Mouse (Mus musculus) embryo, embryonic 10.5 days (tissue): Measurements from ENCODE around the gene Iqschfp.
A peak's percentile ranks its signal among the peaks of the same experiment; 100 is the strongest.

ENCODE experiments used
- DNase-seq: peaks from one replicate; pipeline ENCODE4 v3.0.0-alpha.2; 2015; ENCODE audit warnings: low spot score

Gene Iqschfp

DNA sequence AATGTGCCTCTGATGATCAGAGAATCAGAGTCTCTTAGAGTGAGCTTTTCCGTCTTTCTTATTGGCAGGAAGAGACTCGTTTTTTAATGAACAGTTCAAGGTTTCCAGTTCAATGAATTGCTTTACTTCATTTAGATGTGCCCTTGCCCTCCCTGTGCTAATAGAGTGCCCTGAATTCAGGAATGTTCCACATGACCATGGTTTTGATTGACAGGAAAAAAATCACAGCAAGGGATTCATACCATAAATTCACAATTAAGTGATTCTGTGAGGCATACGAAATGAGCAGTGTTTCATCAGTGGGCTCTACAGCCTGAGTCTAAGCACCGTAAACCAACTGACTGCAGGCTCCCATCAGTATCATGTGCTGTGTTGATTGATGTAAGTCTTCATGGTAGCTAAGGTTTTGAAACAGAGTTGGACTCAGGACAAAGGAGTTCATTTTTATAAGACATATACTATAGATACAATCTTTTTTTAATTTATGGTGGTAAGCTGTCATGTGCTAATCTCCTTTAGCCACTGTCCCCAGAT lies 312.0 kb downstream of the Iqschfp start:
- DNase-seq: no peak

DNA sequence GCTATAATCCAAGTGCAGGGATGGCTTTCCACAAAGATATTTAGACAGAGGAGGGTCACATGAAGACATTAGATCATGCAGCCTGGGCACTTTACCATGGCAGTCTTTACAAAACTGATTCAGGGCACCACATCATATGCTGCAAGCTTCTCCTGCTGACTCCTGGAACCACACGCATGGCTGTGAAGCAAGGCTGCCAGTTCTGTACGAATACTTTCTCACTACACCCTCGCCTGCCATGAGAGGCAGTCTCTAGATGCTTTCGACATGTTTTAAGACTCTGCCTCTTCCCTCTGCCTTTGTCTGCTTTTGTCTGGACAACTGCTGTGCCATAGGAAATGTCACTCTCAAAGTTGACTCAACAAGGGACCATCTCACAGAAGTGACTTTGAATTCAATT lies 318.4 kb downstream of the Iqschfp start:
- DNase-seq: no peak

DNA sequence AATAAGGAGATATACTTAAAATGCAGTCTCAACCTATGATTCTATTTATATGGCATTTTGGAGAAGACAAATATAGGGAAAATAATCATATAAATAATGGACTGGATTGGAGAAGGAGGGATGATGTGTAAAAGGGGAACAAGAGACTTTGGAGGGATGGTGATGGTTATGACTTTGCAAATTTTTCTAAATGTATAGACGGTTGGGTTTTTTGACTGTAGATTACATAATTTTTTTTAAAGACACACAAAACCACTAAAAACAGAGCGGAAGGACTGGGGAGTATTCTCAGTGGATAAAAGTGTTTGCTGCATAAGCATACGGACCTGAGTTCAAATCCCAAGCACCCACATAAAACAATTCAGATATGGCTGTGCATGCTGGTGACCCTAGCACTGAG lies 329.4 kb downstream of the Iqschfp start:
- no peak for DNase-seq

DNA sequence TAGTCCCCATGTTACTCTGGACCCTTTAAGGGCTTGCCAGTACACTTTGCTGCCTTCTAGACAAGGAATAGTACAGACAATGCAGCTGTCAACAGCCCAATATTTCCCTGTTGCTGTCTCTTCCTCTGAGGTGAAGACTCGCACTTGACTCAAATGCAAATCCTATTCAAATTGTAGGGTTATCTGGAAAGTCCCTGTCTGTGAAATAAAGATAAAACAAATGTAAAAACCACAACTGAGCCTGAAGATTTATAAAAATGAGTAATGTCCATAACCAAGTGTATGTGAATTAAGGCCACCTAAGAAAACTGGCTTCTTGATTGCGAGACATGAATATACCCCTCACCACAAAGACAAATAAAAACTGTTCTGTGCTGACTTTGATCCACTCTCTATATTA lies 347.9 kb downstream of the Iqschfp start:
- DNase-seq: no peak

DNA sequence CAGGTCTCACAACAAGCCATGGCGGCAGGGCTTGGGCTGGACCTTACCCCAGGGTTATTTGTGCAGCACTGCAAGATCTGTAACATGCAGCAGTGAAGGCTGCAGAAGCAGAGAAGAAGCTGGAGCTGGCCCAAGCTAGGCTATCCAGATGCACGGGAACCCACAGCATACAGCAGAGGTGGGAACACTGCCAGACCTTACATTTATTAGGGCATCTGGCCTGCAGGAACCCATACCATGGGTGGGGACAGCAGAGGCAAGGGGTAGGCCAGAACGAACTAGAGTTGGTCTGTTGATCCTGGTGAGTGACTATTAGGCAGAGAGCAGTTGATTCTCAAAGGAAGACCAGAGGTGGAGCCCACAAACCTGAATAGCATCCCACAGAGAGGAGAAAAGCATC lies 351.2 kb downstream of the Iqschfp start:
- DNase-seq: no peak

DNA sequence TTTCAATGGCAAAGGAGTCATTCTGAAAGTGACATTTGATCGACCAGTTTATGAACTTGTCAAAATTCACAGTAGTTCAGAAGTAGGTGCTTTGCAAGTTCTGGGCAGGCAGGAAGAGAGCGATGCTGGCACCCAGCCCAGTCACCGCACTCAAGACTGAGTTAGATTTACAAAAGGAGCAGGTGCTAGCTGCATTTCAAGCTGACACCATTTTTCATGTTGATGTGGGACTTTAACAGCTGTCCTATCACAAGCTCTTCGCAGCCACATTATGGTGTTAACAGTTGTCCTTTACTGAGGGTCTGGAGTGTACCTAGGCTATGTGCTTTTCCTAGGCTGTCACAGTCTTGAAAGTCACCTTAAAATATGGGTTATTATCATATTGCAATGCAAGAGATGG lies 354.1 kb downstream of the Iqschfp start:
- DNase-seq: no peak

DNA sequence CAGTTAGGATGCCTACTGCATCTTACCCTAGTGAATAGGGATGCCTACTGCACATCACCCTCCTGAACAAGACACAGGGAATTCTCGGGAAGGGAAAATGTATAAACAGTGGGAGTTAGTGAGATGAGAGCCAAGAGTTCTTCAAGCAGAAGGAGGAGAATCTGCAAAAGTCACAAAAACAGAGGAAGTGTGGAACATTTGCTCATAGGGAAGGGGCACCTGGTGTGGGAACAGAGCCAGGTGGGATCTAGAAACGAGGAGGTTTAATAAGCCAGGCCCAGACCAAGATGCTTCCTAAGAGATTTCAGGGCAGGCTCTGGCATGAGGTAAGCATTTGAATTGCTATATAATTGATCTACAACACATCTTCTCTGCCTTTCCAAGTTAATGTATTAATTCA lies 358.6 kb downstream of the Iqschfp start:
- no peak for DNase-seq

DNA sequence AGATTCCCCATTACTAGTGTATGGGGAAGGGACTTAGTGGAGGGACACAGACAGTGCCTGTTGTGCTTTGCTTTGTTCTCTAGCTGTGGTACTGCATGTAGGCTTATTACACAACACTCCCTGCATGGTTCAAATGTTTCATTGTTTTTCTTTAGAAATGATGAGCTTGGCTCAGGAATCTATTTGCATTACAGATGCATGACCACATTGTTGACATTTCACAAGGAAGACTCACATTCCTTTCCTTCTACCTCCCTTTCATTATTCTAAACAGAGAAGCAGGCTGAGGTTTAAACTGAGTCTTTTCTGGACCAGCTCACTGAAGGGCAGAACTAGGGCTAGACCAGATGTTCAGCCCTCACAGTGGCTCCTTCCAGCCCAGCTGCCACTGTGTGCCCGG lies 360.3 kb downstream of the Iqschfp start:
- DNase-seq: no peak

DNA sequence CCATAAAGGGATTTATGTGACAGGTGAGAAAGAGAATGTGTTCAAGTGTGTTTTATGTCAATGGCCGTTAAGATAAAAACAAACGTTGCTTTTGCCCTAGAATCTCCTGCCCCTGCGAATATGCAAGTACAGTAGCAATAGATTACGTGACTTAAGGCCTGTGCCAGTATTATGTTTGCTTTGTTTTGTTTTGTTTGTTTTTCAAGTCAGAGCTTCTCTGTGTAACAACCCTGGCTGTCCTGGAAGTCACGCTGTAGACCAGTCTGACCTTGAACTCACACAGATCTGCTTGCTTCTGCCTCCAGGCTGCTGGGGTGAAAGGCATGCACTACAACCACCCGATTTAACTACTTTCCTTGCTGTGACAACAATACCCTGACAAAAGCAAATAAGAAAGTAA lies 370.3 kb downstream of the Iqschfp start:
- DNase-seq: no peak

DNA sequence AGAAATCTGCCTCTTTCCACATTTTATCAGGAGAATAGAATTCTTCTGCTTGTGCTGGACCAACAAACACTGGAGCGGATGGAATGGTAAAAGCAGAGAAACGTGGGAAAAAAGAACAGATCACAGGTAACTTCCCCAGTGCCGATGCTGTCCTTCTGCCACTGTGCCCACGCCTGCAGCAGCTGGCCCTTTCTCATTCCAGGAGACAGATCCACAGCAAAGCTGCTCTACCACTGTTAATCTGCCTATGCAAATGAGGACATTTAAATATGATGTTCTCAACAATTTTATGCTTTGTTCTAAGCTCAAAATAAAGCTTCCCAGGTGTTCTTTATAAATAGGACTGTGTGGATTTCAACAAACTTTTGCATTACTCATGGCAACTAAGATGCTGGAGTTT lies 375.9 kb downstream of the Iqschfp start:
- DNase-seq: no peak

DNA sequence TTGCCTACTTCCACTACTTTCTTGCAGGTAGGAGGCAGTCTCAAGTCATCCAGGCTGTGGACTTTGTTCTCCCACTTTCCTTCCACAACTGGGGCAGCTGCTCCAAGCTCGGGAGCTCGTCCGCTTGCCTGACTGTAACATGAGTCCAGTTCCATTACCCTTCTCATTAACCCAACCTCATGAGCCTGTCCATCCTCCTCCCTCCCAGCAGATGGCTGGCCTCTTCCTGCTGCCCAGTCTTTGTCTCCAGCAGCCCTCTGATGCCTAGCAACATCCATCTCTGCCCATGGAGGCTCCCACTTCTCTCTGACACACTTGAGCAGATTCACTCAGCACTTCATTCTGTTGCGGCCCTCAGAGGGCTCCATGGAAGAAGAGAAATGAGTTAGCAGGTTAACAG lies 377.2 kb downstream of the Iqschfp start:
- DNase-seq: peak; percentile 22

DNA sequence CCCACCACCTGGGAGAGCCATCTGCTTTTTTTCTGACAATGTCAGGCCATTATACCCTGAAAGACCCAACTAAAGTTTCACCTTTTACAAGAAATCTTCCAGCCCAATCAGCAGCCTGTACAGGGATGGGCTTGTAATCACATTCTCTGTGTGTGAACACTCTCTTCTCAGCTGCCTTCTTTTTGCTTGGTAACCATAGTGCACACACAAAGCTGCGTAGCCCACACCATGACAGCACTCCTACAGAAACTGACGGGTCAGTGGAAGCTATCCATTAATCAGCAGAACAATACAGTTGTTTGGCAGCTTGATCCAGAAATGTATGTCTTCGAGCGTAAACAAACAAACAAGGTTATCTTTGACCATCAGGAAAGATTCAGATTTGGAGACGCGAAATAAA lies 378.2 kb downstream of the Iqschfp start:
- peak; percentile 23 for DNase-seq

DNA sequence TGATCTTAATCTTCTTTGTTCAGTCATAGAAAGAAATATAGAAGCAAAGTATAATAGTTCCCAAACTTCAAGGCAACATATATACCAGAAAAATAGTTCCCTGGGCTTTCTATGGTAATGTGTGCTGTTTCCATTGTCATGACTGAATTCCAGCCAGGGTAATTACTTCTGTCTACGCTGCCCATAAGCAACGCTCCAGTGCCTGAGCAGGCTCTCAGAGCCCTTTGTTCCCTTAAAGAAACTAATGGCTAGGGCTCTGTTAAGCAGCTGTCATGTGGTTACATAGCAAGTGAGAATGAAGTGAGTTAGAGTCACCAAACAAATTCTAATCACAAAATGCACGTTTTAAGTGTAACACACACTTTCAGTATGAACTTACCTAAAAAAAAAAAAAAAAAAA lies 379.4 kb downstream of the Iqschfp start:
- peak; percentile 57 for DNase-seq

DNA sequence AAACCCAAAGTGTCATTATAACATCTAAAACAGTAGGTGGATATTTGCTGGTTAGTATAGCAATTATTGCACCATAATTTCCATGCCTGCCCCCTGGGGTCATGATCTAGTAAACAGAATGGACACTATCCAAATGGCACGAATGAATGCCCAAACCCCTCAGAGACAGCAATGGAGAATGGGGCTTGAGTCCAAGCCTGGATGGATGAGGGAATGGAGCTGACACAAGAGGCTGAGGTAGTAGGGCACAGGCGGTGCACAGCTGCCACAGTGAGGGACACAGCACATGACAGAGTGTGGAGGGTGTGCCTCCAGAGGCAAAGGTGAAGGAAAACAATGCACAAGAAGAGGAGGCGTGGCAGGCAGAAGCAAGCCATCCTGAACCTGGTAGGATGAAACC lies 379.8 kb downstream of the Iqschfp start:
- peak; percentile 40 for DNase-seq

DNA sequence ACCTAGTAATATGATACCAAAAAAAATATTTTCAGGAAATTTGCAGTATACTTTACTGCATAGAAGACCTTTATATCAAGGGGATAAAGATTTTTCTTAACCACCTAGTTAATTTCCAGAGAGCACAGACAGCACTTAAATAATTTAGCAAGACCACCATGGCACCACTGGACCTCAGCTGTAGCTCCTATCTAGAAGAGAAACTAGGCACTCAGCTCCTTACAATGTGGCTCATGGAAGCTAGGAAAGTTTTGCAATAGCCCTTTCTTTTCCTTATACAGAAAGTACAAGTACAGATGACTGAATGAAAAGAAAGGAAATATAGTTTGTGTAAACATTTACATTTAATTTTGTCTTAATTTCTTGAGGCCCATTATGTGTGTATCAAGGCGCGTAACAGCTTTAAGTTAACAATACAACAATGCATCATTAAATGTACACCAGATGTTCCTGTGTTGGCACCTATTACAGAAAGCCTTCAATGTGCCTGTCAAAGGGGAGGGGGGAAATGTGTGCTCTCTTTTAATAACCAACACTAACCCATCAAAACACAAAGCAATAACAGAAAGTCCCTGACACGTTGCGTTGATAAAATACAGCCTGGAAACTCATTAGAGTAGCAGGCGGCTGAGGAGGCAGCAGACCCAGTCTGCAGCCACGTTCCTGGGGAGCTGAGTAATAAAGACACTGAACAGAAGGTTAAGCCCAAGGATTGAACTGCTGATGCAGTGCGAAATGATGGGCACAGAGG lies 391.0 kb downstream of the Iqschfp start:
- peak; percentile 44 for DNase-seq

DNA sequence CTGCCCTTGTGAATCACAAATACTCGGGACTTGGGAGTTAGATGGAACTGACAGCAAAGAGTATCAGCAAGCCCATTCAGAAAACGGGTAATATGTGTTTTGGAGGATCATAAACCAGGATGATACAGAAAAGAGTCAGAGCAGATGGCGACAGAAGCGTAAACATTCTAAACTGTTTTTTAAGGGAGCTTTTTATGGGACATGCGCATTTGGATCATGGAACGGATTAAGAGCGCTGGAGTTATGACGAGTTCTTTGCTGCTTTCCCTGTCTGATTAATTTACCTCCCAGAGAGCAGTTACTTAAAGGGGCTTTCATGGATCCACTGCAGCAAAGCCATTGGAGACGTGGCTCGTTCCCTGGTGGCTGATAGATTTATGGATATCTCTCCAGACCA lies 391.6 kb downstream of the Iqschfp start:
- peak; percentile 25 for DNase-seq

DNA sequence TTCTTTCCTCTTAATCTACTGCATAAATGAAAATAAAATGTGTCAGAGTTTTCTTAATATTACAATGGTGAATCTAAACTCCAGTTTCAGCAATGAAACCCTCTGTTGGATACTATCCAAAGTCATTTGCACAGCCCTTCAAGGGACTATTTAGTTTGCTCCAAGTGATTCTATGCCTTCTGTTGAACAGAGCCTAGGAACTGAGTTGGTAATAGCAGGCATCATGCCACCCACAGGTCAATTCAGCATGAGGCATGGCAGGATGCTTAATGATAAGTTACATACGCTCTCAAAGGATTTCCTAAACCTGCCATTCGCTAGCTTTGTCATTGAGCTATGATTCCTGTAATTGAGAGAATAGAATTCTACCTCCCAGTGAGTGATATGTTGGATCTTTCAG lies 392.5 kb downstream of the Iqschfp start:
- no peak for DNase-seq

DNA sequence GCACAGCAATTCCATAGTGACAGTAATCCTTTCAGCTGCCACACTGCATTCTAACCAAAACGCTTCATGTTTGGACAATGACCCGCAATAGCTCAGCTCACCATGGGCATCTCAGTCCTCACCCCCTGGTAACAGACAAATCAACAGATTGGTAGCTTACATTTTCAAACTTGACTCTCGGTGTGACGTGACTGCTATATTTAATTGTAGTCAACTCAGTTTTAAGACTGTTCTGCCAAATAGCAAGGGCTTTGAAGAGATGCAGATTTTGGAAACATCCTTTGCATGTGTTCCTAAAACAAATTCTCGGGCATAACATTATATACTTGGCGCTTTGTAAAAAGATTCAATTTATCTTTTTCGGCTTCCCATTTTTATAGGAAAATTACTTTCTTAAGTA lies 404.7 kb downstream of the Iqschfp start:
- DNase-seq: no peak

DNA sequence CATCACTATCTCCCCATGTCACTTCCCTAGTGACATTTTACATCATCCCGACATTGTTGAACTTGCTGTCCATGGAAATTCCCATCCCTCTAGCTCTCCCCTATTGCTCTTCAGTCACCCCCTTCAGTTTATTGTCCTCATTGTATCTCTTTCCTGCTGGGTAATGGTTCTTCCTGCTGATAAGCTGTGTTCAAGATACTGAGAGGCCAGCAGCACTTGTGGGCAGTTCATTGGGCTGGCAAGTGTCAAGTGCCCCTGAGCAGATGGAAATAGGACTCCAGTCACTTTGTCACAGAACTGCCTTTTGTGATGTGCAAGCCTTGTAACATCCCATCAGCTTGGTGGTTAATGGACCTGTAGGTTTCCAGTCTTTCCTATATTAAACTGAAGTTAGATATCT lies 413.6 kb downstream of the Iqschfp start:
- no peak for DNase-seq

DNA sequence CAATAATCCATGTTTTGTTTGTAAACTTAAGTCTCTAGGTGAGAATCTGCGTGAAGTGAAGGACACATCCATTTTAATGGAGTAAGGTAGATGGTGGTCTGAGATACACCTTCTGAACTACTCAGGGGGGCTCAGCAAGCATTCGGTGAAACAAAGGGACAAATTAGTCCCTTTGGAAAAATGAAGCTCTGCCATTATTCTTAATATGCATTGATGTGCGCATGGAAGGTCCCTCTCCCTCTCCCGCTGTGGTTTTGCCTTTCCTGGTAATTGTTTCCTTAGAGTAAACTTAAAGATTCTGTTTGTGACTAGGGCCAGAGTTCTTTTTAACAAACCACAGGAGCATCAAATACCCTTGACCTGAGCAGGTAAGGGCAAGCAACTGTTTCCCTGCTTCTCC lies 414.7 kb downstream of the Iqschfp start:
- DNase-seq: no peak

DNA sequence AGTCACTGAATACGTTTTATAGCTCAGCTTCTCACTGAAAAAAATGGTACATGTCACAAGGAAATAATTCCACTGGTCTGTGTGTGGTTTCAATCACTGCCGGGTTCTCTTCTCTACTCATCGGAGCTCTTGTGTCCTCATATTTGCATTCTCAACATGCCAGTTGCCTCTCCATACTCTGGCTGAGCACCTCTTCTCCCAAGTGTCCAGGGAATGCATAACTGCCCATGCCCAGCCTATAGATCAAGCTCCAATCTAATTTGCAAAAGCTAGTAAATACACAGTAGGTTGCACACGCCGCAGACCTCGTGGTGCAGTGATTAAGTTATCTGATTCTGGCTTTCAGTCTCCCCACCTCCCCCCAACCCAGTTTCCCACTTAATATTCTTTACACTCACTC lies 433.5 kb downstream of the Iqschfp start:
- DNase-seq: no peak

DNA sequence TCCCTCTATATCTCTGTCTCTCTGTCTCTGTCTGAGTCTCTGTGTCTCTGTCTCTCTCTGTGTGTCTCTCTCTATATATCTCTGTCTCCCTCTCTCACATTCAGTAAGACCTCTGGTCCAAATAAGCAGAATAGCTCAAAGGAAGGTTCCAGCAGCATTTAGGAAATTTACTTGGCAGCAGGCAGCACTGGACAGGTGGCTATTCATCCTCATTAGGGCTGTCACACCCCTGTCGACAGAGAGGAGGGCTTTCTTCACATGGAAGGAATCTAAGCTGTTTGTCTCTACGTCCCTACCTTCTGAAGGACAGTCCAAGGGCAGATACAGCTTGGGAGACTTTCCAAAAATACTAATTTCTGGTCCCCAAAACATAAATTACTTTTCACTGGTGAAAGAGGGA lies 440.5 kb downstream of the Iqschfp start:
- no peak for DNase-seq

DNA sequence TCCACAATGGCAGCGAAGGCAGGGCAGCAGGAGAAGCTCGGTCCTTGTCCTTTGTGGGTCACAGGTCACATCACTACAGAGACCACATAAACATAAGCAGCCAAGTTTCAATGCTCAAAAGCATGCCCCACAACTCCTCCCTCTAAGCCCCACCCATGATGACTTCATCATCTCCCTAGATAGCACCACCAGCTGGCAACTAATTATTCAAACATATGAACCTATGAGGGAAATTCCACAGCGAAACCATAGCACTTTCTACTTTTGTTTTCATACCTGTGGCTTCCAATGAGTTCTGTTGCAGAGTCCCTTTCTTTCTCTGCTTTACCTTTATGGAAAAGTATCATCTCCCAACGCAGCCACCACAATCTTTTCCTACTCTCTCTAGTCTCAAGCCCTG lies 443.5 kb downstream of the Iqschfp start:
- no peak for DNase-seq

DNA sequence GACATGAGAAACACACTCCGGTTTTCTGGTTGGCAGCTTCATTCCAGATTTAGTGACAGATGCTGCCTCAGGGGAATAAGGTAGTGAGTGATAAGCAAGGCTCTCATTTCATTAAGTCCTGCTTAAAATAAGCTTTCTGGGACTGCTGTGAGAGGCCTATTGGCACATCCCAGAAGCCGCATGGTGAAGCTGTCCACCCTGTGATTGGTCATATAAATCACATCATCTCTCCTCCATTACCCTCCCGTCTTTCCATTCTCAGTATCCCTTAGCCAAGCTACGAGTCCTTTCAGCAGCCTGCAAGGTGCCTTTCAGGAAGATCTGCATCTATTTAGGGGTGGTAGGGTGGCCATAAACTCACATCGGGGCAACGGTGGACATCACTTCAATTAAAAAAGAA lies 458.6 kb downstream of the Iqschfp start:
- no peak for DNase-seq
